Mouse (Mus musculus) thymus, adult 2 months (tissue): ENCODE data around the gene Btbd9.

Experiments used
- CTCF ChIP-seq: fragments of 200-500 bp; IDR thresholded peaks from 2 replicates; pipeline ENCODE4 v1.5.1; 2012; ENCODE audit warnings: mild to moderate bottlenecking, control low read depth, low read length, moderate library complexity, borderline replicate concordance; ENCODE audit not compliant: control insufficient read depth, poor library complexity, insufficient read depth; ENCODE audit errors: extremely low read depth
- POLR2A ChIP-seq: fragments of 200-500 bp; IDR thresholded peaks from 2 replicates; pipeline ENCODE4 v1.6.1; 2012; ENCODE audit warnings: mild to moderate bottlenecking, low read length, control low read depth, moderate library complexity; ENCODE audit not compliant: control insufficient read depth, poor library complexity, insufficient read depth; ENCODE audit errors: extremely low read depth

- no peak for TF ChIP-seq CTCF
- no peak for TF ChIP-seq POLR2A
Observed at GRCm38 (mm10) chr17:30187581-30187980, 388.7 kb downstream of the Btbd9 start.
